Mouse (Mus musculus) limb, embryonic 14.5 days (tissue): Measurements from ENCODE around the gene Klhdc8a. TPM values are rescaled to one million over a fixed set of nuclear protein-coding genes. Genes with fewer than 3 reads are reported as not detected.

Experiments
- ATAC-seq: fragments of 200-750 bp; cut with Nextera tagmentation; 2 replicates; pipeline ENCODE4 v1.8.0; 2017; ENCODE audit warnings: low read depth, moderate number of reproducible peaks, moderate TSS enrichment; ENCODE audit not compliant: low FRiP score
- DNase-seq: peaks from one replicate; pipeline ENCODE4 v3.0.0-alpha.2; 2015; ENCODE audit warnings: low spot score
- H3K27ac ChIP-seq: fragments of 300-500 bp; sonication (generic); replicated peaks from 2 replicates; pipeline ENCODE4 v1.5.1; 2014; ENCODE audit warnings: low read depth, mild to moderate bottlenecking, low read length, moderate library complexity, mixed read lengths
- H3K27me3 ChIP-seq: fragments of 300-500 bp; sonication (generic); 2 replicates; pipeline ENCODE4 v1.6.1; 2014; ENCODE audit warnings: low read length, mixed read lengths; ENCODE audit not compliant: control insufficient read depth, insufficient read depth
- H3K36me3 ChIP-seq: fragments of 300-500 bp; sonication (generic); 2 replicates; pipeline ENCODE4 v1.6.1; 2014; ENCODE audit warnings: mild to moderate bottlenecking, low read length, moderate library complexity, mixed read lengths; ENCODE audit not compliant: control insufficient read depth, insufficient read depth
- H3K4me1 ChIP-seq: fragments of 300-500 bp; sonication (generic); 2 replicates; pipeline ENCODE4 v1.6.1; 2014; ENCODE audit warnings: antibody characterized with exemption, low read length, mixed read lengths; ENCODE audit not compliant: control insufficient read depth, insufficient read depth
- H3K4me2 ChIP-seq: fragments of 300-500 bp; sonication (generic); replicated peaks from 2 replicates; pipeline ENCODE4 v1.6.1; 2014; ENCODE audit warnings: low read depth, mild to moderate bottlenecking, low read length, moderate library complexity; ENCODE audit not compliant: severe bottlenecking
- H3K4me3 ChIP-seq: fragments of 300-500 bp; sonication (generic); replicated peaks from 2 replicates; pipeline ENCODE4 v1.5.1; 2014; ENCODE audit warnings: low read length
- H3K9ac ChIP-seq: fragments of 300-500 bp; sonication (generic); 2 replicates; pipeline ENCODE4 v1.6.1; 2014; ENCODE audit warnings: mild to moderate bottlenecking, low read depth, low read length, moderate library complexity; ENCODE audit not compliant: severe bottlenecking
- H3K9me3 ChIP-seq: fragments of 300-500 bp; sonication (generic); 2 replicates; pipeline ENCODE4 v1.6.1; 2016; ENCODE audit warnings: low read length; ENCODE audit not compliant: control insufficient read depth
- POLR2A ChIP-seq: fragments of 200-500 bp; IDR thresholded peaks from 2 replicates; pipeline ENCODE4 v1.8.0; 2012; ENCODE audit warnings: inconsistent platforms, mild to moderate bottlenecking, moderate library complexity, borderline replicate concordance; ENCODE audit not compliant: insufficient read depth, insufficient read length; ENCODE audit errors: extremely low read depth
- WGBS: fragments of 180-500 bp; shearing (Covaris S2); extraction: QIAGEN DNeasy Blood & Tissue Kit; methylation state at CpG from one replicate; pipeline ENCODE4 v1.1.7; 2014; 5-methylcytosine and 5-hydroxymethylcytosine counted together
- polyA plus RNA-seq, 2 experiments: library from polyadenylated mRNA; depleted of rRNA in 1 of 2; stranded (reverse) in 1 of 2; unstranded in 1 of 2; fragments of >200 nt; fragmentation: Nextera tagmentation in 1 of 2; extraction: Ambion mirVana in 1 of 2; gene quantifications; 2 replicates each; pipeline versions ENCODE4 v1.2.1 to v1.2.3; 2012 to 2014

Gene Klhdc8a
- polyA plus RNA-seq, 2 experiments = 0.07 to 0.10 TPM

- WGBS = 42% methylated on average over 13 of the region's 13 CpGs
- no peak for DNase-seq
- H3K4me2 ChIP-seq = no peak overlapping the region
- no peak overlapping the region for H3K27ac ChIP-seq
- no peaks in the 10 kb centered on the region for H3K9me3 ChIP-seq
- ATAC-seq = no peak
- H3K36me3 ChIP-seq = no peaks in the 10 kb centered on the region
- peaks cover 10% of the 10 kb centered on the region for H3K4me1 ChIP-seq
- H3K4me3 ChIP-seq = no peak overlapping the region
- no peak for TF ChIP-seq POLR2A
- H3K9ac ChIP-seq = no peak overlapping the region
- H3K27me3 ChIP-seq = no peaks in the 10 kb centered on the region
Observed at GRCm38 (mm10) chr1:132322711-132323542, 24.5 kb downstream of the Klhdc8a start.

DNA sequence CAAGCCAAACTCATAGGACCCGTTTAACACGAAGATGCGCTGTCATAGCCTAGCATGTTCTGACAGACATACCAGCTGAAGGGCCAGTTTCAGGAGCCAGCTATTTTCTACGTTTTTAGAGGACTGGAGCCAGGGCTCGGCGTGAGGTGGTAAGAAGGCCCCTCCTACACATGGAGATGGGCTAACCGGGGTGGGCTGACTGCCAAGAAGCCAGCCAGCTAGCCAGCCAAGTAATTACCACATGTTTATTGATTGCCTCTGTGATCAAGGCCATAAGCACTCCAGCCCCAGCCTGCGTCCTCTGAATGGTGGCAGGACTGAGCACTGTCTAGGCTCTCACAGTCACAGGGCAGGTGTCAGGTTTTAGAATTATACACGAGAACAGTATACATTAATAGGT, 28.4 kb downstream of the Klhdc8a start:
- H3K9ac ChIP-seq = no peak overlapping the region
- H3K36me3 ChIP-seq = no peaks in the 10 kb centered on the region
- peaks cover 5% of the 10 kb centered on the region for H3K4me1 ChIP-seq
- WGBS = 29% methylated on average over 9 of the region's 9 CpGs
- no peak for TF ChIP-seq POLR2A
- H3K27ac ChIP-seq = no peak overlapping the region
- no peak for DNase-seq
- no peak overlapping the region for H3K4me2 ChIP-seq
- H3K27me3 ChIP-seq = no peaks in the 10 kb centered on the region
- H3K9me3 ChIP-seq = no peaks in the 10 kb centered on the region
- H3K4me3 ChIP-seq = no peak overlapping the region
- ATAC-seq = no peak

- H3K36me3 ChIP-seq = no peaks in the 10 kb centered on the region
- H3K9ac ChIP-seq = no peak overlapping the region
- H3K4me3 ChIP-seq = no peak overlapping the region
- whole genome bisulfite sequencing = 84% methylated on average over 17 of the region's 17 CpGs
- no peak for TF ChIP-seq POLR2A
- H3K4me1 ChIP-seq = peaks cover 5% of the 10 kb centered on the region
- no peak for ATAC-seq
- no peak overlapping the region for H3K4me2 ChIP-seq
- DNase-seq = no peak
- no peak overlapping the region for H3K27ac ChIP-seq
- H3K27me3 ChIP-seq = no peaks in the 10 kb centered on the region
- no peaks in the 10 kb centered on the region for H3K9me3 ChIP-seq
Observed at GRCm38 (mm10) chr1:132327477-132327876, 29.1 kb downstream of the Klhdc8a start.

DNA sequence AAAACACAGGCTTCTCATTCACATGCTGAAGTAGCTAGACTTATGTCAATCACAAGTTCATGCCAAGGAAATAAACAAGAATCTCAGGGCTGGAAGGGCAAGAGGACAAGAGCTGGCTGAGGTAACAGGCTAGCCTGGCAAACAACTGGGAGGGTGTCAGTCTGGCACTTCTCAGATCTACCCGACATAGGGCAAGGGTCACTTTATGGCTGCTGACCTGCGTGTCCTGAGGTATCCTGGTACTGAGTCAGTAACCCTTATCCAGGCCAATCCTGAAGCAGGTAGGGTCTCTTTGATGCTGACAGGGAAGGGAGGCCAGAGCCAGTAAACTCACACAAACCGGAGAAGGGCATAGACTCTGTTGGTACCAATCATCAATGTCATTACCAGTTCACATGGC, 30.1 kb downstream of the Klhdc8a start:
- no peak overlapping the region for H3K4me3 ChIP-seq
- no peak for DNase-seq
- no peaks in the 10 kb centered on the region for H3K27me3 ChIP-seq
- peaks cover 10% of the 10 kb centered on the region for H3K4me1 ChIP-seq
- ATAC-seq = no peak
- H3K36me3 ChIP-seq = no peaks in the 10 kb centered on the region
- no peaks in the 10 kb centered on the region for H3K9me3 ChIP-seq
- no peak for TF ChIP-seq POLR2A
- H3K4me2 ChIP-seq = no peak overlapping the region
- 48% methylated on average over 3 of the region's 3 CpGs for WGBS
- H3K9ac ChIP-seq = no peak overlapping the region
- H3K27ac ChIP-seq = no peak overlapping the region

DNA sequence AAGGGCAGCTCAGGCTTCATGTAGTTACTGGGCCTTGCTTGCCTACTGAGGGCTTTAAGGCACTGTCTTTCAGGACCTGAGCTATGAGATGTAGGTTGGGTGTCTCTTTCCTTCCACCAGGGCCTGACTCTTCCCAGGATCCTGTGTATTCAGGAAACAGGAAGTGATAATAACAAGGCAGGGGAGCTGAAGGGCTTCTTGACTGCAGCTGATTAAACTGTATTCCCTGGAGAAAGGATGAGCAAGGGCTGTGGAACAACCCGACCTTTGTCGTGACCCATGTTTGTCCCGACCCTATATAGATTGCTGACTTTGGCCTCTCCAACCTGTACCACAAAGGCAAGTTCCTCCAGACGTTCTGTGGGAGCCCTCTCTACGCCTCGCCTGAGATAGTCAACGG, 31.2 kb downstream of the Klhdc8a start:
- H3K4me3 ChIP-seq = no peak overlapping the region
- H3K27ac ChIP-seq = no peak overlapping the region
- DNase-seq (no peak), ATAC-seq (no peak)
- no peaks in the 10 kb centered on the region for H3K9me3 ChIP-seq
- H3K27me3 ChIP-seq = no peaks in the 10 kb centered on the region
- WGBS = 85% methylated on average over 7 of the region's 7 CpGs
- TF ChIP-seq POLR2A = no peak
- no peaks in the 10 kb centered on the region for H3K36me3 ChIP-seq
- H3K4me1 ChIP-seq = peaks cover 17% of the 10 kb centered on the region
- H3K9ac ChIP-seq = no peak overlapping the region
- H3K4me2 ChIP-seq = no peak overlapping the region

DNA sequence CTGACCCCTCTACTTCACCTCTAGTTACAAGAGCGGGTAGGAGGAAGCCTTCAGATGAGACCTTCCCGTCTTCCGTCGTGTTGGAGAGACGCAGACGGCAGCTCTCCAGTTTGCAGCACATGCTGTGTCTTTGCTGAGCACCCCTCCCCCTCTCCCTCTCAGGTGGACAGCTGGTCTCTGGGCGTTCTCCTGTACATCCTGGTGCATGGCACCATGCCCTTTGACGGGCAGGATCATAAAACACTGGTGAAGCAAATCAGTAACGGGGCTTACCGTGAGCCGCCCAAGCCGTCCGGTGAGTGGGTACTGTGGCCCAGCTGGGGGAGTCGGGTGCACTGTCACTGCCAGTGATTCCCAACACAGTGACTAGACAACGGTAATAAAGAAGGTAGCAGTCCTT, 32.0 kb downstream of the Klhdc8a start:
- ATAC-seq (no peak), DNase-seq (no peak)
- no peak overlapping the region for H3K27ac ChIP-seq
- H3K4me3 ChIP-seq = no peak overlapping the region
- H3K9me3 ChIP-seq = no peaks in the 10 kb centered on the region
- no peaks in the 10 kb centered on the region for H3K36me3 ChIP-seq
- no peaks in the 10 kb centered on the region for H3K27me3 ChIP-seq
- no peak overlapping the region for H3K9ac ChIP-seq
- no peak overlapping the region for H3K4me2 ChIP-seq
- H3K4me1 ChIP-seq = peaks cover 17% of the 10 kb centered on the region
- WGBS = 85% methylated on average over 15 of the region's 15 CpGs
- TF ChIP-seq POLR2A = no peak
